Mouse (Mus musculus) C2C12 (cell line): ENCODE measurements at regions not wholly inside any gene's neighbourhood (a gene's known extent, or its start where the extent isn't known, plus 50 kb on each side); places are given as distances from the start of the nearest gene placed in this dataset.

ENCODE experiments used
- CTCF ChIP-seq: IDR thresholded peaks from one replicate; pipeline ENCODE4 v1.5.1; 2011; ENCODE audit not compliant: control insufficient read depth, insufficient read depth, insufficient read length
- MAX ChIP-seq: IDR thresholded peaks from one replicate; pipeline ENCODE4 v1.6.1; 2011; ENCODE audit warnings: mild to moderate bottlenecking, control low read depth
- USF1 ChIP-seq: IDR thresholded peaks from one replicate; pipeline ENCODE4 v1.6.1; 2011; ENCODE audit warnings: low read depth, mild to moderate bottlenecking, control low read depth, moderate library complexity

GRCm38 (mm10) chr5:148805030-148805429, 124.1 kb downstream of the Katnal1 start:
- TF ChIP-seq CTCF: no peak
- no peak for TF ChIP-seq MAX
- no peak for TF ChIP-seq USF1
